Mouse (Mus musculus): Measurements from ENCODE around the gene Lsm11.

- no peak for TF ChIP-seq GATA1 (IDR thresholded peaks at IDR 0.05; ENCODE audit: borderline replicate concordance, low read length)
- no peak for TF ChIP-seq FLI1 (IDR thresholded peaks at IDR 0.05; ENCODE audit: low read length)
Measured at GRCm38 (mm10) chr11:45991604-45992003, 46.9 kb upstream of the Lsm11 start.

All from megakaryocyte, embryonic 14.5 days (primary cell).